Mouse (Mus musculus) naive thymus-derived CD4-positive, alpha-beta T cell, adult 2 months (primary cell): Measurements from ENCODE around the gene S1pr2.
A peak's percentile ranks its signal among the peaks of the same experiment; 100 is the strongest.
"Not testable (repeated sequence)": the region's sequence is repeated elsewhere in the genome, so short reads cannot be mapped to it uniquely, and the experiment has no call there.

Experiments used
- DNase-seq: peaks from one replicate; pipeline ENCODE4 v3.0.0-alpha.2; 2011; ENCODE audit warnings: low read depth

The S1pr2 gene

DNA sequence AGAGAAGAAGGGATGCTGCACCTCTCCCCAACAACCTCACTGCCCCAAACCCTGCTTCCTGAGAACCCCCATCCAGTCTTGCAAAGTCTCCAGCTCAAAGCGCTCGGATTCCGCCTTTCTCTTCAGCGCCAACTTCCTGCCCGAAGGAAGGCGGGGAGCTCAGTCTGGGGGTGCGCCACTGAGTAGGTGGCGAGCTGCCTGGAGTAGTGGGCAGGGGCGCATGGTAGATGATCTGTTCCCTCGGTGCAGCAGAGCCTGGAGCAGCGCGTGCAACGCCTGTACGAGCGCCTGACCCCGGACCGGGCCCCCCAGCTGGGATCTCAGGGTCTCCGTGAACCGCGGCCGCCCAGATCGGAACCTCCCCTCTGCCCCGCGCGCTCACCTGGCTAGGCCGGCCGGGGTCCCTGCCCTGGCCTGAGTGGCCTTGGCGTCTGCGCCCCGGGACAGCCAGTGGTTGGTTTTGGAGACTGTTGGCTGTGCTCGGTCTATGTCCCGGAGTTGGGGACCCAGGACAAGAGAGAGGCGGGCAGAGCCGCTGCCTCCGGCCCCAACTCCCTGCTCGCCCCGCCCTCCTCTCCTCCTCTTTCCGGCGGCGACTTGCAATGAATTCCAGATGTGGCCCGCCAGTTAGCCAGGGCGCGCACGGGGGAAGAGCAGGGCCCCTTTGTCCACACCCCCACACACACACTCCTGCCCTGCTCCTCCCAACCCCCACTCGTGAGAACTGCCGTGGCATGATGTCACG, at the start of gene S1pr2:
S1pr2 (minus strand) TSS at position 566 of the 745 bp plus-strand sequence.
- peak; percentile 88 for DNase-seq

DNA sequence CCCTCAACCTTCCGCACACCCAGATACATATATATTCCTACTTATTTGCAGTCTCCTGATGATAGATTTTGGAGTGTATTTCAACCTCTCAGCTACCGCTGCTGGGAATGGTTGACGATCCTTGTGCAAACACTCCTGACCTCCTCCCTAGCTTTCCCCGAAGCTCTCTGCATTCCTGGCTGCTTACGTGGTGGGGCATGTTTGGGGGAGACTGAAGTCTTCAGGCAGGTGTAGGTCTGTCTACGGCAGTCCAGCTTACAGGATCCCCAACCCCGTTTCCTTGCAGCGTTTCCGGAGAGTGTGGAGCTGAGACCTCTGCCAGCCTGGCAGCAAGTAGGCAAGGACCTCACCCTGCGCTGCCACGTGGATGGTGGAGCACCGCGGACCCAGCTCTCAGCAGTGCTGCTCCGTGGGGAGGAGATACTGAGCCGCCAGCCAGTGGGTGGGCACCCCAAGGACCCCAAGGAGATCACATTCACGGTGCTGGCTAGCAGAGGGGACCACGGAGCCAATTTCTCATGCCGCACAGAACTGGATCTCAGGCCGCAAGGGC, 48.8 kb upstream of the S1pr2 start:
- no peak for DNase-seq

DNA sequence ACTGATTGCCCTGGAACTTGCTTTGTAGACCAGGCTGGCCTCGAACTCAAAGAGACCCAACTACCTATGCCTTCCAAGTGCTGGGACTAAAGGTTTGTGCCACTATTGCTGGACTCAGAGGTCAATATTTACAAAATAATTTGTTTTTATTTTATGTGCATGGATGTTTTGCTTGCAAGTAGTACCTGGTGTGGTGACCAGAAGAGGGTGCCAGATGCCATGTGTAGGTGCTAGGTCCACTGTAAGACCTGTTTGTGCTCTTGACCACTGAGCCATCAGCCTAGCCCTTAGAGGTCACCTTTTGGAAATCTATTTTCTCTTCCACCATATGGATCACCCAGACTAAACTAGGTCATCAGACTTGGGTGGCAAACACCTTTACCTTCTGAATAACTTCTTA, 46.1 kb upstream of the S1pr2 start:
- DNase-seq, result no peak

DNA sequence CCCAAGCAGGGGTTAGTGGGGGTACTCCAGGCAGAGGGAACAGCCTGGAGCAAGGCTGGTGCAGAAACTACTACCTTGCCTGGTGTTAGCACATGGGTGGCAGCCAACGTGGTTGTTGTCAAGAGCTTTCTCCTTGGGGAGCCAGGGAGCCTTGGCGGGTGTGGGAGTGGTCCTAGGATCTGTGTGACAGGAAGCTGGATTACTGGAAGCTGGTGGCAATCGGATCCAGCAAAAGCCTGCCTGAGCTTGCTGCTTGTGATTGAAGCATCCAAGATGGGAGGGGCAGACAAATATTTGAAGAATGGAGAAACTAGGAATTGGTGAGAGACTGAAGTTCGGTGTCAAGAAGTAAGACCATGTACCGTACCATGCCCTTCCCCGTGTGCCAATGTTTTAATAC, 45.7 kb upstream of the S1pr2 start:
- DNase-seq, result no peak

- DNase-seq, result no peak
Observed at GRCm38 (mm10) chr9:21021363-21021762, 44.8 kb upstream of the S1pr2 start.

DNA sequence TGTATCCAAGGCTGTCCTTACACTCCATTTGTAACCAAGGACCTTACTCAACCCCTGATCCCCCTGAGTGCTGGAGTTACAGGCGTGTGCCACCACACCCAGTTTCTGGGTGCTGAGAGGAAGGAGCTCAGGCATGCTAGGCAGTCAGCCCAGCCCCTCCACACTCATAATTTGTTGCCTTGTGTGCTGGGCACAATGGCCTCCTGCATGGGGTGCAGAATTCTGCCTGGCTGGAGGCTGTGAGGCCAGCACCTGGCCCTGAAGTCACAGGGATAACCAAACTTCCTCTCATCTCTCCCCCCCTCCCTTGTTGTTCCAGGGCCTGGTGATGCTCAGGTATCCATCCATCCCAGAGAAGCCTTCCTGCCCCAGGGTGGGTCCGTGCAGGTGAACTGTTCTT, 42.0 kb upstream of the S1pr2 start:
- no peak for DNase-seq

DNA sequence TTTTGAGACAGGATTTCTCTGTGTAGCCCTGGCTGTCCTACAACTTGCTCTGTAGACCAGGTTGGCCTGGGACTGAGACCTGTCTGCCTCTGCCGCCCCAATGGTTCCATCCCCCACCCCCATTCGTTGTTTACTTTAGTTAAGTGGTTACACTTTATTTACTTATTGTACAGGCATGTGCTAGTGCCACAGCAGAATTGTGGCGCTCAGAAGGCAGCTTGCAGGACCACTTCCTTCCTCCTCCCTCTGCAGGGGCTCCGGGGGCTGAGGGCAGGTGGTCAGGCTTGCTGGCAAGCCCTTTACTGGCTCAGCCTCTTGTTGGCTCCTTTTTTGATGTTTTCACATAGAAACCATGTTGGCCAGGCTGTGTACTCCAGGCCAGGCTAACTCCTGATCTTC, 40.6 kb upstream of the S1pr2 start:
- DNase-seq, result no peak

DNA sequence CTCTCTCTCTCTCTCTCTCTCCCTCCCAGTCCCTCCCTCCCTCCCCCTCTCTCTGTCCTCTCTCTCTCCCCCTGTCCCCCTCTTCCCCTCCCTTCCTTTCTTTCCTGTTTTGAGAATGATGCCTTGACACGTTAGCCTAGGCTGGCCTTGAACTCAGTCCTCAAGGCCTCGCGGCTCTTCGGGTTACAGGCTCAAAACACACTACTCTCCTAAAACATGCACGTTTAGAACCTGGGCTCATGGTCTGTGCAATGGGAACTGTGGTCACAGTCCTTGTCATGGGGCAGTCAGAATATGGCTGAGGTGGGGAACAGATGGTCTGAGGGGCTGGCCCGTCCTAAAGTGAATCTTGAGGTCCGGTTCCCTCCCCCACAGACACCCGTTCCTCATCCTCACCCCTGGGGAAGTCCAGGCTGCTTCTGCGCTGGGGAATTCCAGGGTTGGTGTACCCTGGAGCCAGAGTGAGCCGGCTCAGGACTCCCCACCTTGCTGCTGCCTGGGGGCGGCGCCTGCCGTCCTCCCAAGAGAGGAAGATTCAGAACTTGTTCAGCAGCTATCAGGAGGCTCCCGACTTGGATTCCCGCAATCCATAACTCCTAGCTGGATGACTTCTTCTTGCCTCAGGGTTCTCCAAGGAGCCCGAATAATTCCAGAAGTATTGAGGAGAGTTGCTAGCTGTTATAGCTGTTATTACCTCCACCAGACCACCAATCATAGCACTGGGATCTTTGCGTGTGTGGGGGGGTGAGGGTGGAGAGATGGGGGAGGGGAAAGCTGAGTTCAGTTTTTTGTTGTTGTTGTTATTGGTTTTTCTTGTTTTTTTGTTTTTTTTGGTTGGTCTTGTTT, 40.0 kb upstream of the S1pr2 start:
- peak; percentile 48 for DNase-seq

GRCm38 (mm10) chr9:21015571-21016130, 39.1 kb upstream of the S1pr2 start, which contains the start of gene Icam1:
Gene Icam1 (plus strand): TSS chr9:21015985.
- DNase-seq, result peak; percentile 75

GRCm38 (mm10) chr9:21014691-21015570, 38.4 kb upstream of the S1pr2 start:
- peak; percentile 54 for DNase-seq

GRCm38 (mm10) chr9:21012368-21012767, 35.8 kb upstream of the S1pr2 start:
- DNase-seq, result no peak

GRCm38 (mm10) chr9:21011846-21012312, 35.3 kb upstream of the S1pr2 start:
- DNase-seq, result no peak

DNA sequence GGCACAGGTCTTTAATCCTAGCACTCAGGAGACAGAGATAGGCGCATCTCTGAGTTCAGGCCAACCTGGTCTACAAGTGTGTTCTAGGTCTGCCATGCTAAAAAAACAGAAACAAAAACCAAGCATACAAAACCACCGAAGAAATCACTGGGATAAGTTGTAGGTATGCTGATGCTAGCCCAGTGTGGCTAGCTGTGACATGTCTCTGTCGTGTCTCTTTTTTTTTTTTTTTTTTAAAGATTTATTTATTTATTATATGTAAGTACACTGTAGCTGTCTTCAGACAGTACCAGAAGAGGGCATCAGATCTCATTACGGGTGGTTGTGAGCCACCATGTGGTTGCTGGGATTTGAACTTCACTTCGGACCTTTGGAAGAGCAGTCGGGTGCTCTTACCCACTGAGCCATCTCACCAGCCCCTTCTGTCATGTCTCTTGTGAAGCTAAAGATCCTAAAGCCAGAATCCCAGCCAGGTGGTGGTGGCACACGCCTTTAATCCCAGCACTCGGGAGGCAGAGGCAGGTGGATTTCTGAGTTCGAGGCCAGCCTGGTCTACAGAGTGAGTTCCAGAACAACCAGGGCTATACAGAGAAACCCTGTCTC, 34.5 kb upstream of the S1pr2 start:
- DNase-seq, result not testable (repeated sequence)

GRCm38 (mm10) chr9:21010362-21010761, 33.8 kb upstream of the S1pr2 start:
- DNase-seq, result no peak

DNA sequence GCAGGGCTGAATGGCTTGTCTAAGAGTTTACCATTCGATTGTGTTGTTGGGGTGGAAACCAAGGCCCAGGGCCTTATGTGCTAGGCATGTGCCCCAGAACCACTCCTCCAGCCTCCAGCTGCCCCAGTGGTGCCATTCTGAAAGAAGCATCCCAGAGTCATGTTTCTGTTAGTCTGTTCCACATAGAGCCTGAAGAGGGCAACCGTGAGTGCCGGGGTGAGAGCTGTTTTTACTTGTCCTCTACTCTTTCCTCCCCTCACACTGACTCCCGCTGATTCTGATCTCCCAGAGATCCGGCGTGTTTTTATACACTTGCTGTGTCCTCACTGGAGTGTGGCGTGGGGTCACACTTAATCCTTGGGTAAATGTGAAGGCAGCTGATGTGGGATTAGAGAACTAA, 31.4 kb upstream of the S1pr2 start:
- DNase-seq, result no peak

- no peak for DNase-seq
Observed at GRCm38 (mm10) chr9:21007313-21007952, 30.9 kb upstream of the S1pr2 start.

GRCm38 (mm10) chr9:21002627-21003551, 26.3 kb upstream of the S1pr2 start, which contains the start of gene Mrpl4:
Gene Mrpl4 (plus strand): TSS chr9:21002738.
- DNase-seq, result peak; percentile 91

DNA sequence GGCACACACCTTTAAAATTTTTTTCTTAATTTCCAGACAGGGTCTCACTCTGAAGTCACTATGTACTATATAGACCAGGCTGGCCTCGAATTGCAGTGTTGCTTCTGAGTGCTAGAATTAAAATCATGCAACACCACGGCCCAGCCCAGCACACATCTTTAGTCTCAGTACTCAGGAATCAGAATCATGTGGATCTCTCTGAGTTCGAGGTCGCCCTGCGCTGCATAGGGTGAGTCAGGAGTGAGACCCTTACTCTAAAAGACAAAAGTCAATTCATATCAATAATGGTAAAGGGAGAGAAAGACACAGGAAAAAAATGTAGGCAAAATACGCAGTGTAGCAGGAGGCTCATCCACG, 25.7 kb upstream of the S1pr2 start:
- no peak for DNase-seq

DNA sequence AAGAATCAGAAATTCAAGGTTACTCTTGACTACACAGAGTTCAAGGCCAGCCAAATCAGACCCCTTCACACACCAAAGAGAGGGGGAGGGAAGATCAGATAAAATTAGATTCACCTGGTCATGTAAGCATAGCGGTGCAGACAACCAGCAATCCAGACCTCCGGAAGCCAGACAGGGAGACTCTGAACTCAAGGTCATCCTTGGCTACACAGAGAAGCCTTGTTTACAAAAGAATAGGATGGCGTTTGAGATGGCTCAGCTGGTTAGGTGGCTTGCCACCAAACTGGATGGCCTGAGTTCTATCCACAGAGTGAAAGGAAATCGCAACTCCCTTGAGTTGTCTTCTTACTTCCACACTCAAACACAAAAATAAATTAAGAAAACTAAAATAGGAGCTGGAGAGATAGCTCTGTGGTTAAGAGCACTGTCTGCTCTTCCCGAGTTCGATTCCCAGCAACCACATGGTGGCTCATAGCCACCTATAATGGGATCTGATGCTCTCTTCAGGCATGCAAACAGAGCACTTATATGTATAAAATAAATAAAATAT, 25.1 kb upstream of the S1pr2 start:
- DNase-seq, result no peak
